Mouse (Mus musculus): ENCODE results near the gene Ifi35. TPM values are rescaled to one million over a fixed set of nuclear protein-coding genes. Genes with fewer than 3 reads are reported as not detected.
A peak's percentile ranks its signal among the peaks of the same experiment; 100 is the strongest.
"Not testable (repeated sequence)": the region's sequence is repeated elsewhere in the genome, so short reads cannot be mapped to it uniquely, and the experiment has no call there.

Gene Ifi35
- polyA plus RNA-seq, 1 experiment from 2014 or later = 17.1 TPM

GRCm38 (mm10) chr11:101438006-101438405 is 10.2 kb upstream of the Ifi35 start:
- not testable (repeated sequence) for H3K4me2 ChIP-seq (ENCODE audit: low read length); H3K4me1 ChIP-seq (ENCODE audit: control insufficient read depth in 2 of 2, insufficient read depth in 2 of 2, low read length in 2 of 2); ATAC-seq (ENCODE audit: insufficient number of reproducible peaks, insufficient read depth, low FRiP score, low read depth); H3K9ac ChIP-seq (ENCODE audit: low read length); H3K27me3 ChIP-seq (ENCODE audit: control insufficient read depth, insufficient read depth, low read length); H3K27ac ChIP-seq (replicated peaks in 1 of 2; ENCODE audit: control insufficient read depth in 1 of 2, insufficient read depth in 1 of 2, low read depth in 2 of 2, low read length in 2 of 2); H3K4me3 ChIP-seq (ENCODE audit: control insufficient read depth in 1 of 2, insufficient read depth in 1 of 2, low read depth in 1 of 2, low read length in 2 of 2); H3K9me3 ChIP-seq (ENCODE audit: control insufficient read depth, low read length)
- WGBS = 51% methylated on average over 3 of the region's 3 CpGs
- peaks cover 30% of the 10 kb centered on the region for H3K36me3 ChIP-seq (ENCODE audit: control insufficient read depth, insufficient read depth, low read length)

GRCm38 (mm10) chr11:101441450-101442126 is 6.6 kb upstream of the Ifi35 start:
- peaks cover 2 to 10% of the 10 kb centered on the region in 2 experiments; a peak in 2 of 4 replicates for H3K4me1 ChIP-seq (ENCODE audit: control insufficient read depth in 2 of 2, insufficient read depth in 2 of 2, low read length in 2 of 2)
- ATAC-seq (ENCODE audit: insufficient number of reproducible peaks, insufficient read depth, low FRiP score, low read depth); H3K9me3 ChIP-seq (ENCODE audit: control insufficient read depth, low read length); H3K27me3 ChIP-seq (ENCODE audit: control insufficient read depth, insufficient read depth, low read length); H3K27ac ChIP-seq (replicated peaks in 1 of 2; ENCODE audit: control insufficient read depth in 1 of 2, insufficient read depth in 1 of 2, low read depth in 2 of 2, low read length in 2 of 2): not testable (repeated sequence)
- 0 out of 2 replicates have a peak overlapping the region, but pooled peaks have one; percentile 54 for H3K9ac ChIP-seq (ENCODE audit: low read length)
- peaks cover 32% of the 10 kb centered on the region for H3K36me3 ChIP-seq (ENCODE audit: control insufficient read depth, insufficient read depth, low read length)
- H3K4me3 ChIP-seq (ENCODE audit: control insufficient read depth in 1 of 2, insufficient read depth in 1 of 2, low read depth in 1 of 2, low read length in 2 of 2) = peak overlapping the region; percentile 28 to 90
- WGBS = 37% methylated on average over 15 of the region's 15 CpGs
- H3K4me2 ChIP-seq (ENCODE audit: low read length) = peak overlapping the region; percentile 53

- WGBS = under 1% methylated on average over 42 of the region's 42 CpGs
- ATAC-seq (ENCODE audit: insufficient number of reproducible peaks, insufficient read depth, low FRiP score, low read depth) = peak; percentile 98
- Histone ChIP-seq H3K9ac (ENCODE audit: low read length) (peak within 1 kb of the TSS; percentile 96), H3K4me3 (ENCODE audit: control insufficient read depth in 1 of 2, insufficient read depth in 1 of 2, low read depth in 1 of 2, low read length in 2 of 2) (peak within 1 kb of the TSS; percentile 73 to 90), H3K27ac (replicated peaks in 1 of 2; ENCODE audit: control insufficient read depth in 1 of 2, insufficient read depth in 1 of 2, low read depth in 2 of 2, low read length in 2 of 2) (peak within 1 kb of the TSS; percentile 81 to 86), H3K4me1 (ENCODE audit: control insufficient read depth in 2 of 2, insufficient read depth in 2 of 2, low read length in 2 of 2) (peaks cover 2 to 10% of the 10 kb centered on the region in 2 experiments; a peak in 2 of 4 replicates), H3K27me3 (ENCODE audit: control insufficient read depth, insufficient read depth, low read length) (no peaks in the 10 kb centered on the region), H3K4me2 (ENCODE audit: low read length) (peak within 1 kb of the TSS; percentile 96), H3K9me3 (ENCODE audit: control insufficient read depth, low read length) (no peaks in the 10 kb centered on the region), H3K36me3 (ENCODE audit: control insufficient read depth, insufficient read depth, low read length) (peaks cover 32% of the 10 kb centered on the region)
Measured at GRCm38 (mm10) chr11:101442127-101442693, 6.0 kb upstream of the Ifi35 start, which contains the start of gene Rpl27. Gene Rpl27 (plus strand): TSS chr11:101442298.

GRCm38 (mm10) chr11:101442760-101443159 is 5.4 kb upstream of the Ifi35 start:
- whole genome bisulfite sequencing = 0% methylated on average over 14 of the region's 14 CpGs
- Histone ChIP-seq H3K27ac (replicated peaks in 1 of 2; ENCODE audit: control insufficient read depth in 1 of 2, insufficient read depth in 1 of 2, low read depth in 2 of 2, low read length in 2 of 2) (peak overlapping the region; percentile 81 to 86), H3K4me1 (ENCODE audit: control insufficient read depth in 2 of 2, insufficient read depth in 2 of 2, low read length in 2 of 2) (peaks cover 2 to 10% of the 10 kb centered on the region in 2 experiments; a peak in 2 of 4 replicates), H3K36me3 (ENCODE audit: control insufficient read depth, insufficient read depth, low read length) (peaks cover 32% of the 10 kb centered on the region), H3K9me3 (ENCODE audit: control insufficient read depth, low read length) (no peaks in the 10 kb centered on the region), H3K4me2 (ENCODE audit: low read length) (peak overlapping the region; percentile 96), H3K9ac (ENCODE audit: low read length) (peak overlapping the region; percentile 96), H3K4me3 (ENCODE audit: control insufficient read depth in 1 of 2, insufficient read depth in 1 of 2, low read depth in 1 of 2, low read length in 2 of 2) (peak overlapping the region; percentile 73 to 90), H3K27me3 (ENCODE audit: control insufficient read depth, insufficient read depth, low read length) (no peaks in the 10 kb centered on the region)
- ATAC-seq (ENCODE audit: insufficient number of reproducible peaks, insufficient read depth, low FRiP score, low read depth) = no peak

- Histone ChIP-seq H3K4me2 (ENCODE audit: low read length) (no peak overlapping the region), H3K9me3 (ENCODE audit: control insufficient read depth, low read length) (no peaks in the 10 kb centered on the region), H3K36me3 (ENCODE audit: control insufficient read depth, insufficient read depth, low read length) (peaks cover 32% of the 10 kb centered on the region), H3K27ac (replicated peaks in 1 of 2; ENCODE audit: control insufficient read depth in 1 of 2, insufficient read depth in 1 of 2, low read depth in 2 of 2, low read length in 2 of 2) (no peak overlapping the region), H3K9ac (ENCODE audit: low read length) (no peak overlapping the region), H3K27me3 (ENCODE audit: control insufficient read depth, insufficient read depth, low read length) (no peaks in the 10 kb centered on the region), H3K4me3 (ENCODE audit: control insufficient read depth in 1 of 2, insufficient read depth in 1 of 2, low read depth in 1 of 2, low read length in 2 of 2) (no peak overlapping the region), H3K4me1 (ENCODE audit: control insufficient read depth in 2 of 2, insufficient read depth in 2 of 2, low read length in 2 of 2) (peaks cover 2 to 22% of the 10 kb centered on the region in 2 experiments; a peak in 2 of 4 replicates)
- WGBS = 76% methylated on average over 1 of the region's 1 CpGs
- ATAC-seq (ENCODE audit: insufficient number of reproducible peaks, insufficient read depth, low FRiP score, low read depth) = no peak
Measured at GRCm38 (mm10) chr11:101446319-101446718, 1.9 kb upstream of the Ifi35 start.

GRCm38 (mm10) chr11:101446860-101447259 is 1.3 kb upstream of the Ifi35 start:
- H3K27ac ChIP-seq (replicated peaks in 1 of 2; ENCODE audit: control insufficient read depth in 1 of 2, insufficient read depth in 1 of 2, low read depth in 2 of 2, low read length in 2 of 2); H3K4me2 ChIP-seq (ENCODE audit: low read length); H3K27me3 ChIP-seq (ENCODE audit: control insufficient read depth, insufficient read depth, low read length); H3K4me3 ChIP-seq (ENCODE audit: control insufficient read depth in 1 of 2, insufficient read depth in 1 of 2, low read depth in 1 of 2, low read length in 2 of 2); H3K9ac ChIP-seq (ENCODE audit: low read length); H3K9me3 ChIP-seq (ENCODE audit: control insufficient read depth, low read length); ATAC-seq (ENCODE audit: insufficient number of reproducible peaks, insufficient read depth, low FRiP score, low read depth): not testable (repeated sequence)
- Histone ChIP-seq H3K36me3 (ENCODE audit: control insufficient read depth, insufficient read depth, low read length) (peaks cover 32% of the 10 kb centered on the region), H3K4me1 (ENCODE audit: control insufficient read depth in 2 of 2, insufficient read depth in 2 of 2, low read length in 2 of 2) (peaks cover 2 to 22% of the 10 kb centered on the region in 2 experiments; a peak in 2 of 4 replicates)
- 86% methylated on average over 8 of the region's 8 CpGs for WGBS

GRCm38 (mm10) chr11:101447786-101448185 is 421 bp upstream of the Ifi35 start:
- no peaks in the 10 kb centered on the region for H3K9me3 ChIP-seq (ENCODE audit: control insufficient read depth, low read length)
- H3K4me2 ChIP-seq (ENCODE audit: low read length) = peak overlapping the region; percentile 62
- ATAC-seq (ENCODE audit: insufficient number of reproducible peaks, insufficient read depth, low FRiP score, low read depth) = no peak
- H3K36me3 ChIP-seq (ENCODE audit: control insufficient read depth, insufficient read depth, low read length) = peaks cover 32% of the 10 kb centered on the region
- peak overlapping the region; percentile 45 to 66; a peak in 2 of 4 replicates for H3K4me3 ChIP-seq (ENCODE audit: control insufficient read depth in 1 of 2, insufficient read depth in 1 of 2, low read depth in 1 of 2, low read length in 2 of 2)
- H3K27me3 ChIP-seq (ENCODE audit: control insufficient read depth, insufficient read depth, low read length) = no peaks in the 10 kb centered on the region
- WGBS = 88% methylated on average over 5 of the region's 5 CpGs
- H3K4me1 ChIP-seq (ENCODE audit: control insufficient read depth in 2 of 2, insufficient read depth in 2 of 2, low read length in 2 of 2) = peaks cover 2 to 22% of the 10 kb centered on the region in 2 experiments; a peak in 2 of 4 replicates
- H3K9ac ChIP-seq (ENCODE audit: low read length) = peak overlapping the region; percentile 69
- H3K27ac ChIP-seq (replicated peaks in 1 of 2; ENCODE audit: control insufficient read depth in 1 of 2, insufficient read depth in 1 of 2, low read depth in 2 of 2, low read length in 2 of 2) = peak overlapping the region; percentile 64 to 76; a peak in 2 of 4 replicates
